Mouse (Mus musculus): ENCODE data around the gene Zfp473. TPM values are rescaled to one million over a fixed set of nuclear protein-coding genes. Genes with fewer than 3 reads are reported as not detected.

Gene Zfp473
- polyA plus RNA-seq, 1 experiment from 2014 or later: 2.7 TPM

- no peaks in the 10 kb centered on the region for H3K36me3 ChIP-seq (ENCODE audit: control insufficient read depth, insufficient read depth, low read length)
- no peaks in the 10 kb centered on the region for H3K4me1 ChIP-seq (ENCODE audit: control insufficient read depth, insufficient read depth, low read length)
- H3K9me3 ChIP-seq (ENCODE audit: control insufficient read depth, low read length): 0 out of 2 replicates have a peak, but pooled peaks cover 3% of the 10 kb centered on the region
- no peak overlapping the region for H3K4me2 ChIP-seq
- H3K9ac ChIP-seq (ENCODE audit: low read length): no peak overlapping the region
- DNase-seq (ENCODE audit: low spot score, missing footprints) (no peak), ATAC-seq (ENCODE audit: low FRiP score) (no peak)
- H3K4me3 ChIP-seq (ENCODE audit: low read depth, low read length): no peak overlapping the region
- H3K27me3 ChIP-seq (ENCODE audit: control insufficient read depth, insufficient read depth, low read length): no peaks in the 10 kb centered on the region
- no peak overlapping the region for H3K27ac ChIP-seq (ENCODE audit: low read depth, low read length)
Measured at GRCm38 (mm10) chr7:44706322-44706721, 44.5 kb downstream of the Zfp473 start.

GRCm38 (mm10) chr7:44705086-44705485 is 45.8 kb downstream of the Zfp473 start:
- DNase-seq (ENCODE audit: low spot score, missing footprints): no peak
- H3K4me1 ChIP-seq (ENCODE audit: control insufficient read depth, insufficient read depth, low read length): no peaks in the 10 kb centered on the region
- H3K27me3 ChIP-seq (ENCODE audit: control insufficient read depth, insufficient read depth, low read length): no peaks in the 10 kb centered on the region
- H3K27ac ChIP-seq (ENCODE audit: low read depth, low read length): no peak overlapping the region
- WGBS: 84% methylated on average over 4 of the region's 4 CpGs
- no peaks in the 10 kb centered on the region for H3K36me3 ChIP-seq (ENCODE audit: control insufficient read depth, insufficient read depth, low read length)
- H3K4me2 ChIP-seq: no peak overlapping the region
- H3K9ac ChIP-seq (ENCODE audit: low read length): no peak overlapping the region
- ATAC-seq (ENCODE audit: low FRiP score): no peak
- H3K9me3 ChIP-seq (ENCODE audit: control insufficient read depth, low read length): 0 out of 2 replicates have a peak, but pooled peaks cover 3% of the 10 kb centered on the region
- H3K4me3 ChIP-seq (ENCODE audit: low read depth, low read length): no peak overlapping the region

- Histone ChIP-seq H3K27me3 (ENCODE audit: control insufficient read depth, insufficient read depth, low read length) (no peaks in the 10 kb centered on the region), H3K36me3 (ENCODE audit: control insufficient read depth, insufficient read depth, low read length) (no peaks in the 10 kb centered on the region), H3K9ac (ENCODE audit: low read length) (no peak overlapping the region), H3K4me2 (no peak overlapping the region), H3K9me3 (ENCODE audit: control insufficient read depth, low read length) (0 out of 2 replicates have a peak, but pooled peaks cover 3% of the 10 kb centered on the region), H3K4me3 (ENCODE audit: low read depth, low read length) (no peak overlapping the region), H3K27ac (ENCODE audit: low read depth, low read length) (no peak overlapping the region), H3K4me1 (ENCODE audit: control insufficient read depth, insufficient read depth, low read length) (no peaks in the 10 kb centered on the region)
- DNase-seq (ENCODE audit: low spot score, missing footprints) (peak; percentile 93), ATAC-seq (ENCODE audit: low FRiP score) (no peak)
- WGBS: 54% methylated on average over 3 of the region's 3 CpGs
Measured at GRCm38 (mm10) chr7:44704363-44704762, 46.5 kb downstream of the Zfp473 start.

- Histone ChIP-seq H3K4me2 (no peak overlapping the region), H3K9me3 (ENCODE audit: control insufficient read depth, low read length) (0 out of 2 replicates have a peak, but pooled peaks cover 3% of the 10 kb centered on the region), H3K9ac (ENCODE audit: low read length) (no peak overlapping the region), H3K27ac (ENCODE audit: low read depth, low read length) (no peak overlapping the region), H3K27me3 (ENCODE audit: control insufficient read depth, insufficient read depth, low read length) (no peaks in the 10 kb centered on the region), H3K4me3 (ENCODE audit: low read depth, low read length) (no peak overlapping the region), H3K36me3 (ENCODE audit: control insufficient read depth, insufficient read depth, low read length) (no peaks in the 10 kb centered on the region), H3K4me1 (ENCODE audit: control insufficient read depth, insufficient read depth, low read length) (no peaks in the 10 kb centered on the region)
- ATAC-seq (ENCODE audit: low FRiP score) (no peak), DNase-seq (ENCODE audit: low spot score, missing footprints) (no peak)
- 81% methylated on average over 8 of the region's 8 CpGs for WGBS
Measured at GRCm38 (mm10) chr7:44702985-44703384, 47.9 kb downstream of the Zfp473 start.

- no peak overlapping the region for H3K4me2 ChIP-seq
- H3K4me1 ChIP-seq (ENCODE audit: control insufficient read depth, insufficient read depth, low read length): no peaks in the 10 kb centered on the region
- 8% methylated on average over 6 of the region's 6 CpGs for WGBS
- DNase-seq (ENCODE audit: low spot score, missing footprints) (peak; percentile 84), ATAC-seq (ENCODE audit: low FRiP score) (peak; percentile 70)
- H3K4me3 ChIP-seq (ENCODE audit: low read depth, low read length): no peak overlapping the region
- H3K27ac ChIP-seq (ENCODE audit: low read depth, low read length): no peak overlapping the region
- no peaks in the 10 kb centered on the region for H3K36me3 ChIP-seq (ENCODE audit: control insufficient read depth, insufficient read depth, low read length)
- H3K27me3 ChIP-seq (ENCODE audit: control insufficient read depth, insufficient read depth, low read length): no peaks in the 10 kb centered on the region
- 0 out of 2 replicates have a peak, but pooled peaks cover 3% of the 10 kb centered on the region for H3K9me3 ChIP-seq (ENCODE audit: control insufficient read depth, low read length)
- no peak overlapping the region for H3K9ac ChIP-seq (ENCODE audit: low read length)
Measured at GRCm38 (mm10) chr7:44701921-44702320, 48.9 kb downstream of the Zfp473 start.

GRCm38 (mm10) chr7:44697980-44698379 is 52.9 kb downstream of the Zfp473 start:
- H3K36me3 ChIP-seq (ENCODE audit: control insufficient read depth, insufficient read depth, low read length): no peaks in the 10 kb centered on the region
- no peak overlapping the region for H3K9ac ChIP-seq (ENCODE audit: low read length)
- H3K4me2 ChIP-seq: no peak overlapping the region
- no peaks in the 10 kb centered on the region for H3K9me3 ChIP-seq (ENCODE audit: control insufficient read depth, low read length)
- H3K4me1 ChIP-seq (ENCODE audit: control insufficient read depth, insufficient read depth, low read length): no peaks in the 10 kb centered on the region
- 66% methylated on average over 7 of the region's 7 CpGs for WGBS
- no peak overlapping the region for H3K4me3 ChIP-seq (ENCODE audit: low read depth, low read length)
- DNase-seq (ENCODE audit: low spot score, missing footprints) (no peak), ATAC-seq (ENCODE audit: low FRiP score) (no peak)
- H3K27ac ChIP-seq (ENCODE audit: low read depth, low read length): no peak overlapping the region
- no peaks in the 10 kb centered on the region for H3K27me3 ChIP-seq (ENCODE audit: control insufficient read depth, insufficient read depth, low read length)

GRCm38 (mm10) chr7:44697191-44697710 is 53.6 kb downstream of the Zfp473 start:
- peak; percentile 85 for DNase-seq (ENCODE audit: low spot score, missing footprints)

GRCm38 (mm10) chr7:44695223-44695622 is 55.6 kb downstream of the Zfp473 start:
- Histone ChIP-seq H3K9ac (ENCODE audit: low read length) (no peak overlapping the region), H3K27ac (ENCODE audit: low read depth, low read length) (no peak overlapping the region), H3K27me3 (ENCODE audit: control insufficient read depth, insufficient read depth, low read length) (no peaks in the 10 kb centered on the region), H3K4me2 (no peak overlapping the region), H3K4me3 (ENCODE audit: low read depth, low read length) (no peak overlapping the region), H3K36me3 (ENCODE audit: control insufficient read depth, insufficient read depth, low read length) (no peaks in the 10 kb centered on the region), H3K4me1 (ENCODE audit: control insufficient read depth, insufficient read depth, low read length) (no peaks in the 10 kb centered on the region), H3K9me3 (ENCODE audit: control insufficient read depth, low read length) (no peaks in the 10 kb centered on the region)
- ATAC-seq (ENCODE audit: low FRiP score) (no peak), DNase-seq (ENCODE audit: low spot score, missing footprints) (no peak)
- 91% methylated on average over 4 of the region's 4 CpGs for WGBS

More at GRCm38 (mm10) chr7:44697191-44697710, 53.6 kb downstream of the Zfp473 start:
- WGBS: 13% methylated on average over 20 of the region's 20 CpGs
- no peaks in the 10 kb centered on the region for H3K27me3 ChIP-seq (ENCODE audit: control insufficient read depth, insufficient read depth, low read length)
- H3K27ac ChIP-seq (ENCODE audit: low read depth, low read length): no peak overlapping the region
- ATAC-seq (ENCODE audit: low FRiP score): no peak
- H3K36me3 ChIP-seq (ENCODE audit: control insufficient read depth, insufficient read depth, low read length): no peaks in the 10 kb centered on the region
- H3K9me3 ChIP-seq (ENCODE audit: control insufficient read depth, low read length): no peaks in the 10 kb centered on the region
- 0 out of 2 replicates have a peak overlapping the region, but pooled peaks have one; percentile 12 for H3K9ac ChIP-seq (ENCODE audit: low read length)
- no peak overlapping the region for H3K4me3 ChIP-seq (ENCODE audit: low read depth, low read length)
- no peaks in the 10 kb centered on the region for H3K4me1 ChIP-seq (ENCODE audit: control insufficient read depth, insufficient read depth, low read length)
- H3K4me2 ChIP-seq: no peak overlapping the region

GRCm38 (mm10) chr7:44693427-44694175 is 57.2 kb downstream of the Zfp473 start:
- Histone ChIP-seq H3K36me3 (ENCODE audit: control insufficient read depth, insufficient read depth, low read length) (no peaks in the 10 kb centered on the region), H3K4me2 (no peak overlapping the region), H3K9ac (ENCODE audit: low read length) (no peak overlapping the region), H3K9me3 (ENCODE audit: control insufficient read depth, low read length) (no peaks in the 10 kb centered on the region; the same call in 1 of the 2 replicates), H3K27me3 (ENCODE audit: control insufficient read depth, insufficient read depth, low read length) (no peaks in the 10 kb centered on the region), H3K27ac (ENCODE audit: low read depth, low read length) (no peak overlapping the region), H3K4me3 (ENCODE audit: low read depth, low read length) (no peak overlapping the region), H3K4me1 (ENCODE audit: control insufficient read depth, insufficient read depth, low read length) (no peaks in the 10 kb centered on the region)
- ATAC-seq (ENCODE audit: low FRiP score) (no peak), DNase-seq (ENCODE audit: low spot score, missing footprints) (no peak)
- 83% methylated on average over 10 of the region's 10 CpGs for WGBS
